Mouse (Mus musculus) olfactory bulb, adult 2 months (tissue): ENCODE measurements around the gene Olfr373.

Experiments
- CTCF ChIP-seq: fragments of 200-500 bp; IDR thresholded peaks from 2 replicates; pipeline ENCODE4 v1.5.1; 2012; ENCODE audit warnings: low read depth, mild to moderate bottlenecking, low read length, moderate library complexity; ENCODE audit not compliant: insufficient read depth
- POLR2A ChIP-seq: fragments of 200-500 bp; IDR thresholded peaks from 2 replicates; pipeline ENCODE4 v1.6.1; 2012; ENCODE audit warnings: mild to moderate bottlenecking, low read depth, low read length, moderate library complexity; ENCODE audit not compliant: insufficient read depth

GRCm38 (mm10) chr8:72121997-72122396 is 39.0 kb downstream of the Olfr373 start:
- no peak for TF ChIP-seq CTCF
- TF ChIP-seq POLR2A, result no peak
